Mouse (Mus musculus): ENCODE measurements around the gene Sh3rf3. TPM values are rescaled to one million over a fixed set of nuclear protein-coding genes. Genes with fewer than 3 reads are reported as not detected.

Gene Sh3rf3
- total RNA-seq, 1 experiment = 1.6 TPM

GRCm38 (mm10) chr10:59114535-59115291, 301.6 kb downstream of the Sh3rf3 start:
- no peaks in the 10 kb centered on the region for H3K9me3 ChIP-seq (ENCODE audit: control insufficient read depth, insufficient read depth, low read depth, low read length)
- no peak for DNase-seq (ENCODE audit: low read depth, low spot score)
- H3K9ac ChIP-seq (ENCODE audit: insufficient read depth, low read depth, low read length, poor library complexity, severe bottlenecking) = no peak overlapping the region
- no peaks in the 10 kb centered on the region for H3K4me1 ChIP-seq (ENCODE audit: control insufficient read depth in 2 of 2, insufficient read depth in 2 of 2, low read length in 2 of 2, poor library complexity in 1 of 2)
- H3K36me3 ChIP-seq (ENCODE audit: control insufficient read depth, insufficient read depth, low read length, poor library complexity, severe bottlenecking) = no peaks in the 10 kb centered on the region
- TF ChIP-seq MAFK (IDR thresholded peaks at IDR 0.05; ENCODE audit: insufficient read depth, low read depth, low read length) = no peak
- no peak for TF ChIP-seq HCFC1 (IDR thresholded peaks at IDR 0.05; ENCODE audit: borderline replicate concordance, insufficient read depth, low read length)
- no peak for TF ChIP-seq ZC3H11A (IDR thresholded peaks at IDR 0.05; ENCODE audit: borderline replicate concordance, low read depth, low read length)
- no peak for TF ChIP-seq CHD2 (IDR thresholded peaks at IDR 0.05; ENCODE audit: low read depth, low read length)
- no peak for TF ChIP-seq ZNF384 (IDR thresholded peaks at IDR 0.05; ENCODE audit: low read depth, low read length)
- in situ Hi-C loops (cut with MboI; ENCODE audit: low sequenced_read_pairs in 2 of 2, unreplicated experiment in 2 of 2) = no loop called here
- H3K27ac ChIP-seq (ENCODE audit: insufficient read depth, low read depth, low read length, poor library complexity, severe bottlenecking) = no peak overlapping the region
- H3K4me3 ChIP-seq (ENCODE audit: insufficient read depth in 1 of 2, low read depth in 1 of 2, low read length in 2 of 2, poor library complexity in 1 of 2, severe bottlenecking in 1 of 2) = no peak overlapping the region

- H3K9me3 ChIP-seq (ENCODE audit: control insufficient read depth, insufficient read depth, low read depth, low read length) = no peaks in the 10 kb centered on the region
- DNase-seq (ENCODE audit: low read depth, low spot score) = no peak
Measured at GRCm38 (mm10) chr10:59115691-59116090, 302.5 kb downstream of the Sh3rf3 start.

DNA sequence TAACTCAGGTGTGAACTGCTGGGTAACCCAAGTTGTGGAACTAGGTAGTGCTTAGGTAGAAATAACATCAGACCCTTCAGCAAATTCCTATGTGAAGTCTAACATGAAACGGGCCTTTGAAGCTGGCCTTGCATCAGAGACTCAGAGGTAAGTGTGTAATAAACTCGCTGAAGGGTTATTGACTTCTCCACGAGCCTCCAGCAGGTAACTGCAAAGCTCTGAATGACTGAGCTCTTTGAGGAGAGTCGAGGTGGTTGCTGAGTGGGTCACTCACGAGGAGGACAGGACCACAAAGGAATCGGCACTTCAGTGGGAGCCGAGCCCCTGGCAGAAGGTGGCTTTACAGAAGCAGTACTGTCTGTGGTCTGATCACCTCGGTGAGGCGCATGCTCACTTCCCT, 303.2 kb downstream of the Sh3rf3 start:
- no peak overlapping the region for H3K27ac ChIP-seq (ENCODE audit: insufficient read depth, low read depth, low read length, poor library complexity, severe bottlenecking)
- no peaks in the 10 kb centered on the region for H3K4me1 ChIP-seq (ENCODE audit: control insufficient read depth in 2 of 2, insufficient read depth in 2 of 2, low read length in 2 of 2, poor library complexity in 1 of 2)
- no peak for TF ChIP-seq MAFK (IDR thresholded peaks at IDR 0.05; ENCODE audit: insufficient read depth, low read depth, low read length)
- no peak for TF ChIP-seq HCFC1 (IDR thresholded peaks at IDR 0.05; ENCODE audit: borderline replicate concordance, insufficient read depth, low read length)
- no peak for TF ChIP-seq ZNF384 (IDR thresholded peaks at IDR 0.05; ENCODE audit: low read depth, low read length)
- DNase-seq (ENCODE audit: low read depth, low spot score) = no peak
- no peaks in the 10 kb centered on the region for H3K9me3 ChIP-seq (ENCODE audit: control insufficient read depth, insufficient read depth, low read depth, low read length)
- H3K4me3 ChIP-seq (ENCODE audit: insufficient read depth in 1 of 2, low read depth in 1 of 2, low read length in 2 of 2, poor library complexity in 1 of 2, severe bottlenecking in 1 of 2) = no peak overlapping the region
- H3K9ac ChIP-seq (ENCODE audit: insufficient read depth, low read depth, low read length, poor library complexity, severe bottlenecking) = no peak overlapping the region
- in situ Hi-C loops (cut with MboI; ENCODE audit: low sequenced_read_pairs in 2 of 2, unreplicated experiment in 2 of 2) = no loop called here
- H3K36me3 ChIP-seq (ENCODE audit: control insufficient read depth, insufficient read depth, low read length, poor library complexity, severe bottlenecking) = no peaks in the 10 kb centered on the region

More at GRCm38 (mm10) chr10:59115691-59116090, 302.5 kb downstream of the Sh3rf3 start:
- no peak overlapping the region for H3K27ac ChIP-seq (ENCODE audit: insufficient read depth, low read depth, low read length, poor library complexity, severe bottlenecking)
- no peak overlapping the region for H3K4me3 ChIP-seq (ENCODE audit: insufficient read depth in 1 of 2, low read depth in 1 of 2, low read length in 2 of 2, poor library complexity in 1 of 2, severe bottlenecking in 1 of 2)
- no peak overlapping the region for H3K9ac ChIP-seq (ENCODE audit: insufficient read depth, low read depth, low read length, poor library complexity, severe bottlenecking)
- H3K36me3 ChIP-seq (ENCODE audit: control insufficient read depth, insufficient read depth, low read length, poor library complexity, severe bottlenecking) = no peaks in the 10 kb centered on the region
- in situ Hi-C loops (cut with MboI; ENCODE audit: low sequenced_read_pairs in 2 of 2, unreplicated experiment in 2 of 2) = no loop called here
- TF ChIP-seq MAFK (IDR thresholded peaks at IDR 0.05; ENCODE audit: insufficient read depth, low read depth, low read length) (no peak), HCFC1 (IDR thresholded peaks at IDR 0.05; ENCODE audit: borderline replicate concordance, insufficient read depth, low read length) (no peak), ZC3H11A (IDR thresholded peaks at IDR 0.05; ENCODE audit: borderline replicate concordance, low read depth, low read length) (no peak), ZNF384 (IDR thresholded peaks at IDR 0.05; ENCODE audit: low read depth, low read length) (no peak), CHD2 (IDR thresholded peaks at IDR 0.05; ENCODE audit: low read depth, low read length) (no peak)
- no peaks in the 10 kb centered on the region for H3K4me1 ChIP-seq (ENCODE audit: control insufficient read depth in 2 of 2, insufficient read depth in 2 of 2, low read length in 2 of 2, poor library complexity in 1 of 2)

GRCm38 (mm10) chr10:59117555-59117954, 304.4 kb downstream of the Sh3rf3 start:
- Histone ChIP-seq H3K9me3 (ENCODE audit: control insufficient read depth, insufficient read depth, low read depth, low read length) (no peaks in the 10 kb centered on the region), H3K4me1 (ENCODE audit: control insufficient read depth in 2 of 2, insufficient read depth in 2 of 2, low read length in 2 of 2, poor library complexity in 1 of 2) (no peaks in the 10 kb centered on the region), H3K36me3 (ENCODE audit: control insufficient read depth, insufficient read depth, low read length, poor library complexity, severe bottlenecking) (no peaks in the 10 kb centered on the region), H3K9ac (ENCODE audit: insufficient read depth, low read depth, low read length, poor library complexity, severe bottlenecking) (no peak overlapping the region), H3K27ac (ENCODE audit: insufficient read depth, low read depth, low read length, poor library complexity, severe bottlenecking) (no peak overlapping the region), H3K4me3 (ENCODE audit: insufficient read depth in 1 of 2, low read depth in 1 of 2, low read length in 2 of 2, poor library complexity in 1 of 2, severe bottlenecking in 1 of 2) (no peak overlapping the region)
- TF ChIP-seq ZNF384 (IDR thresholded peaks at IDR 0.05; ENCODE audit: low read depth, low read length) (no peak), CHD2 (IDR thresholded peaks at IDR 0.05; ENCODE audit: low read depth, low read length) (no peak), HCFC1 (IDR thresholded peaks at IDR 0.05; ENCODE audit: borderline replicate concordance, insufficient read depth, low read length) (no peak), ZC3H11A (IDR thresholded peaks at IDR 0.05; ENCODE audit: borderline replicate concordance, low read depth, low read length) (no peak), MAFK (IDR thresholded peaks at IDR 0.05; ENCODE audit: insufficient read depth, low read depth, low read length) (no peak)
- DNase-seq (ENCODE audit: low read depth, low spot score) = no peak
- in situ Hi-C loops (cut with MboI; ENCODE audit: low sequenced_read_pairs in 2 of 2, unreplicated experiment in 2 of 2) = no loop called here
